Mouse (Mus musculus) layer of hippocampus, postnatal 14 days (tissue): ENCODE data around the gene Cdc42ep2. TPM values are rescaled to one million over a fixed set of nuclear protein-coding genes. Genes with fewer than 3 reads are reported as not detected.
A peak's percentile ranks its signal among the peaks of the same experiment; 100 is the strongest.

ENCODE experiments used
- DNase-seq, 2 experiments: peaks; one replicate each; pipeline ENCODE4 v3.0.0; 2021 to 2022; ENCODE audit warnings: low spot score in 2 of 2, mixed read lengths in 1 of 2
- total RNA-seq, 2 experiments: library from RNA; stranded (reverse); gene quantifications; 2 replicates each; pipeline ENCODE4 v1.2.3; 2021

Cdc42ep2 gene
- total RNA-seq, 2 experiments from 2014 or later: 4.7 to 5.7 TPM

GRCm38 (mm10) chr19:5943404-5943803 is 18.8 kb upstream of the Cdc42ep2 start:
- DNase-seq: no peak

GRCm38 (mm10) chr19:5942581-5942980 is 18.0 kb upstream of the Cdc42ep2 start:
- no peak for DNase-seq

GRCm38 (mm10) chr19:5940656-5941055 is 16.0 kb upstream of the Cdc42ep2 start:
- DNase-seq: no peak

GRCm38 (mm10) chr19:5940173-5940572 is 15.6 kb upstream of the Cdc42ep2 start:
- peak; percentile 13 to 39 for DNase-seq

GRCm38 (mm10) chr19:5939715-5940114 is 15.1 kb upstream of the Cdc42ep2 start:
- no peak for DNase-seq

- no peak for DNase-seq
Measured at GRCm38 (mm10) chr19:5938516-5938915, 13.9 kb upstream of the Cdc42ep2 start.

GRCm38 (mm10) chr19:5937836-5938406 is 13.3 kb upstream of the Cdc42ep2 start:
- DNase-seq: peak in 1 of 2 experiments; percentile 11

GRCm38 (mm10) chr19:5937095-5937835 is 12.6 kb upstream of the Cdc42ep2 start:
- DNase-seq: no peak

- DNase-seq: no peak
Measured at GRCm38 (mm10) chr19:5935691-5936090, 11.1 kb upstream of the Cdc42ep2 start.

GRCm38 (mm10) chr19:5935266-5935665 is 10.7 kb upstream of the Cdc42ep2 start:
- no peak for DNase-seq

GRCm38 (mm10) chr19:5929634-5930596 is 5.3 kb upstream of the Cdc42ep2 start:
- DNase-seq: no peak

GRCm38 (mm10) chr19:5928546-5928945 is 3.9 kb upstream of the Cdc42ep2 start:
- no peak for DNase-seq

- DNase-seq: no peak
Measured at GRCm38 (mm10) chr19:5928104-5928503, 3.5 kb upstream of the Cdc42ep2 start.

- no peak for DNase-seq
Measured at GRCm38 (mm10) chr19:5927532-5927931, 2.9 kb upstream of the Cdc42ep2 start.

GRCm38 (mm10) chr19:5927026-5927425 is 2.4 kb upstream of the Cdc42ep2 start:
- DNase-seq: no peak

- no peak for DNase-seq
Measured at GRCm38 (mm10) chr19:5925311-5925855, 767 bp upstream of the Cdc42ep2 start.

GRCm38 (mm10) chr19:5923990-5924712 is 465 bp downstream of the Cdc42ep2 start:
- peak; percentile 87 to 92 for DNase-seq

GRCm38 (mm10) chr19:5922963-5923362 is 1.7 kb downstream of the Cdc42ep2 start:
- DNase-seq: no peak

- DNase-seq: no peak
Measured at GRCm38 (mm10) chr19:5922119-5922942, 2.3 kb downstream of the Cdc42ep2 start.

- DNase-seq: no peak
Measured at GRCm38 (mm10) chr19:5921715-5922114, 2.9 kb downstream of the Cdc42ep2 start.
